Mouse (Mus musculus) midbrain, embryonic 12.5 days (tissue): ENCODE measurements around the gene Slc17a2. TPM values are rescaled to one million over a fixed set of nuclear protein-coding genes. Genes with fewer than 3 reads are reported as not detected.
"Not testable (repeated sequence)": the region's sequence is repeated elsewhere in the genome, so short reads cannot be mapped to it uniquely, and the experiment has no call there.

Experiments used
- ATAC-seq: fragments of 200-750 bp; cut with Nextera tagmentation; 2 replicates; pipeline ENCODE4 v1.8.0; 2017; ENCODE audit warnings: low read depth, moderate TSS enrichment, moderate library complexity; ENCODE audit not compliant: low FRiP score
- H3K27ac ChIP-seq: fragments of 300-500 bp; sonication (generic); replicated peaks from 2 replicates; pipeline ENCODE4 v1.5.1; 2016; ENCODE audit warnings: mild to moderate bottlenecking
- H3K27me3 ChIP-seq: fragments of 300-500 bp; sonication (generic); 2 replicates; pipeline ENCODE4 v1.6.1; 2016; ENCODE audit warnings: mild to moderate bottlenecking
- H3K36me3 ChIP-seq: fragments of 300-500 bp; sonication (generic); 2 replicates; pipeline ENCODE4 v1.6.1; 2016
- H3K4me1 ChIP-seq: fragments of 300-500 bp; sonication (generic); 2 replicates; pipeline ENCODE4 v1.6.1; 2016
- H3K4me2 ChIP-seq: fragments of 300-500 bp; sonication (generic); replicated peaks from 2 replicates; pipeline ENCODE4 v1.6.1; 2016; ENCODE audit warnings: mild to moderate bottlenecking, moderate library complexity
- H3K4me3 ChIP-seq: fragments of 300-500 bp; sonication (generic); 2 replicates; pipeline ENCODE4 v1.5.1; 2016; ENCODE audit warnings: mild to moderate bottlenecking
- H3K9ac ChIP-seq: fragments of 300-500 bp; sonication (generic); replicated peaks from 2 replicates; pipeline ENCODE4 v1.6.1; 2016; ENCODE audit warnings: mild to moderate bottlenecking, moderate library complexity
- H3K9me3 ChIP-seq: fragments of 300-500 bp; sonication (generic); 2 replicates; pipeline ENCODE4 v1.6.1; 2016; ENCODE audit warnings: mild to moderate bottlenecking
- WGBS: fragments of 180-500 bp; shearing (Covaris S2); methylation state at CpG from one replicate; pipeline ENCODE4 v1.1.7; 2016; 5-methylcytosine and 5-hydroxymethylcytosine counted together
- polyA plus RNA-seq: library from polyadenylated mRNA; unstranded; fragments of >200 nt; fragmentation: Nextera tagmentation; extraction: Ambion mirVana; gene quantifications from 2 replicates; pipeline ENCODE4 v1.2.1, GENCODE M21; 2016

Slc17a2 gene
- polyA plus RNA-seq, 1 experiment from 2014 or later: not detected

GRCm38 (mm10) chr13:23764324-23765171 is 42.2 kb upstream of the Slc17a2 start:
- ATAC-seq: no peak
- H3K27me3 ChIP-seq: no peaks in the 10 kb centered on the region
- H3K36me3 ChIP-seq: no peaks in the 10 kb centered on the region
- 31% methylated on average over 12 of the region's 12 CpGs for WGBS
- H3K4me1 ChIP-seq: peaks cover 28% of the 10 kb centered on the region
- no peaks in the 10 kb centered on the region for H3K9me3 ChIP-seq
- H3K4me3 ChIP-seq: peak overlapping the region; percentile 58
- peak overlapping the region; percentile 71 for H3K9ac ChIP-seq
- H3K4me2 ChIP-seq: peak overlapping the region; percentile 73
- H3K27ac ChIP-seq: peak overlapping the region; percentile 90

GRCm38 (mm10) chr13:23765172-23765513 is 41.6 kb upstream of the Slc17a2 start:
- Histone ChIP-seq H3K9ac (no peak overlapping the region), H3K27ac (no peak overlapping the region), H3K4me2 (no peak overlapping the region), H3K4me1 (peaks cover 24% of the 10 kb centered on the region), H3K36me3 (no peaks in the 10 kb centered on the region), H3K4me3 (no peak overlapping the region), H3K27me3 (no peaks in the 10 kb centered on the region), H3K9me3 (no peaks in the 10 kb centered on the region)
- no peak for ATAC-seq
- WGBS: 63% methylated on average over 1 of the region's 1 CpGs

- H3K36me3 ChIP-seq: no peaks in the 10 kb centered on the region
- H3K27ac ChIP-seq: no peak overlapping the region
- H3K4me3 ChIP-seq: no peak overlapping the region
- ATAC-seq: no peak
- no peak overlapping the region for H3K4me2 ChIP-seq
- no peaks in the 10 kb centered on the region for H3K9me3 ChIP-seq
- no peaks in the 10 kb centered on the region for H3K27me3 ChIP-seq
- no peak overlapping the region for H3K9ac ChIP-seq
- peaks cover 15% of the 10 kb centered on the region for H3K4me1 ChIP-seq
Observed at GRCm38 (mm10) chr13:23766772-23767171, 40.0 kb upstream of the Slc17a2 start.

- Histone ChIP-seq H3K4me3 (no peak overlapping the region), H3K27me3 (no peaks in the 10 kb centered on the region), H3K36me3 (no peaks in the 10 kb centered on the region), H3K4me1 (peaks cover 12% of the 10 kb centered on the region), H3K4me2 (no peak overlapping the region), H3K9me3 (no peaks in the 10 kb centered on the region), H3K9ac (no peak overlapping the region), H3K27ac (no peak overlapping the region)
- 31% methylated on average over 5 of the region's 5 CpGs for WGBS
- ATAC-seq: no peak
Observed at GRCm38 (mm10) chr13:23768834-23769397, 37.9 kb upstream of the Slc17a2 start.

GRCm38 (mm10) chr13:23769613-23770012 is 37.2 kb upstream of the Slc17a2 start, which contains the start of gene Trim38:
TSS of gene Trim38 (plus strand) at chr13:23769913.
- H3K36me3 ChIP-seq, H3K9ac ChIP-seq, H3K4me1 ChIP-seq, H3K4me2 ChIP-seq, H3K27ac ChIP-seq, H3K27me3 ChIP-seq, H3K9me3 ChIP-seq, ATAC-seq, H3K4me3 ChIP-seq: not testable (repeated sequence)
- 86% methylated on average over 2 of the region's 2 CpGs for WGBS

- H3K9me3 ChIP-seq: no peaks in the 10 kb centered on the region
- H3K27me3 ChIP-seq: no peaks in the 10 kb centered on the region
- H3K27ac ChIP-seq: no peak overlapping the region
- ATAC-seq: peak; percentile 96
- no peak overlapping the region for H3K4me3 ChIP-seq
- H3K4me2 ChIP-seq: peak overlapping the region; percentile 40
- H3K4me1 ChIP-seq: peaks cover 4% of the 10 kb centered on the region
- 20% methylated on average over 21 of the region's 21 CpGs for WGBS
- no peak overlapping the region for H3K9ac ChIP-seq
- H3K36me3 ChIP-seq: no peaks in the 10 kb centered on the region
Observed at GRCm38 (mm10) chr13:23772561-23773313, 34.1 kb upstream of the Slc17a2 start.

- Histone ChIP-seq H3K9me3 (no peaks in the 10 kb centered on the region), H3K36me3 (no peaks in the 10 kb centered on the region), H3K9ac (no peak overlapping the region), H3K4me2 (no peak overlapping the region), H3K4me1 (no peaks in the 10 kb centered on the region), H3K27me3 (no peaks in the 10 kb centered on the region), H3K4me3 (no peak overlapping the region), H3K27ac (no peak overlapping the region)
- no peak for ATAC-seq
- WGBS: 94% methylated on average over 7 of the region's 7 CpGs
Observed at GRCm38 (mm10) chr13:23778339-23778738, 28.5 kb upstream of the Slc17a2 start.

- Histone ChIP-seq H3K4me2 (no peak overlapping the region), H3K36me3 (no peaks in the 10 kb centered on the region), H3K9ac (no peak overlapping the region), H3K4me1 (no peaks in the 10 kb centered on the region), H3K4me3 (no peak overlapping the region), H3K9me3 (no peaks in the 10 kb centered on the region), H3K27me3 (no peaks in the 10 kb centered on the region), H3K27ac (no peak overlapping the region)
- WGBS: 87% methylated on average over 4 of the region's 4 CpGs
- ATAC-seq: no peak
Observed at GRCm38 (mm10) chr13:23779025-23779424, 27.8 kb upstream of the Slc17a2 start.

GRCm38 (mm10) chr13:23792520-23792919 is 14.3 kb upstream of the Slc17a2 start:
- no peaks in the 10 kb centered on the region for H3K36me3 ChIP-seq
- no peak overlapping the region for H3K9ac ChIP-seq
- H3K27me3 ChIP-seq: no peaks in the 10 kb centered on the region
- no peak overlapping the region for H3K4me3 ChIP-seq
- no peaks in the 10 kb centered on the region for H3K4me1 ChIP-seq
- ATAC-seq: no peak
- no peaks in the 10 kb centered on the region for H3K9me3 ChIP-seq
- no peak overlapping the region for H3K27ac ChIP-seq
- no peak overlapping the region for H3K4me2 ChIP-seq
- WGBS: 45% methylated on average over 2 of the region's 2 CpGs

GRCm38 (mm10) chr13:23799405-23799804 is 7.4 kb upstream of the Slc17a2 start:
- no peaks in the 10 kb centered on the region for H3K27me3 ChIP-seq
- no peak overlapping the region for H3K4me2 ChIP-seq
- H3K27ac ChIP-seq: no peak overlapping the region
- H3K4me3 ChIP-seq: no peak overlapping the region
- no peaks in the 10 kb centered on the region for H3K36me3 ChIP-seq
- no peaks in the 10 kb centered on the region for H3K9me3 ChIP-seq
- ATAC-seq: no peak
- H3K4me1 ChIP-seq: no peaks in the 10 kb centered on the region
- H3K9ac ChIP-seq: no peak overlapping the region
- WGBS: 80% methylated on average over 5 of the region's 5 CpGs

- no peak overlapping the region for H3K4me2 ChIP-seq
- H3K4me1 ChIP-seq: no peaks in the 10 kb centered on the region
- no peaks in the 10 kb centered on the region for H3K36me3 ChIP-seq
- no peaks in the 10 kb centered on the region for H3K27me3 ChIP-seq
- no peak overlapping the region for H3K27ac ChIP-seq
- no peaks in the 10 kb centered on the region for H3K9me3 ChIP-seq
- WGBS: 86% methylated on average over 2 of the region's 2 CpGs
- no peak overlapping the region for H3K4me3 ChIP-seq
- H3K9ac ChIP-seq: no peak overlapping the region
- ATAC-seq: no peak
Observed at GRCm38 (mm10) chr13:23804532-23804931, 2.3 kb upstream of the Slc17a2 start.

- no peak overlapping the region for H3K4me2 ChIP-seq
Observed at GRCm38 (mm10) chr13:23816148-23816547, 9.4 kb downstream of the Slc17a2 start.

More at GRCm38 (mm10) chr13:23816148-23816547, 9.4 kb downstream of the Slc17a2 start:
- no peak overlapping the region for H3K4me3 ChIP-seq
- H3K27ac ChIP-seq: no peak overlapping the region
- no peaks in the 10 kb centered on the region for H3K27me3 ChIP-seq
- no peaks in the 10 kb centered on the region for H3K9me3 ChIP-seq
- WGBS: 78% methylated on average over 2 of the region's 2 CpGs
- H3K9ac ChIP-seq: no peak overlapping the region
- H3K36me3 ChIP-seq: no peaks in the 10 kb centered on the region
- H3K4me1 ChIP-seq: no peaks in the 10 kb centered on the region
- no peak for ATAC-seq
